Mouse (Mus musculus): ENCODE data around the gene D5Ertd579e.
"Not testable (repeated sequence)": the region's sequence is repeated elsewhere in the genome, so short reads cannot be mapped to it uniquely, and the experiment has no call there.

D5Ertd579e gene

DNA sequence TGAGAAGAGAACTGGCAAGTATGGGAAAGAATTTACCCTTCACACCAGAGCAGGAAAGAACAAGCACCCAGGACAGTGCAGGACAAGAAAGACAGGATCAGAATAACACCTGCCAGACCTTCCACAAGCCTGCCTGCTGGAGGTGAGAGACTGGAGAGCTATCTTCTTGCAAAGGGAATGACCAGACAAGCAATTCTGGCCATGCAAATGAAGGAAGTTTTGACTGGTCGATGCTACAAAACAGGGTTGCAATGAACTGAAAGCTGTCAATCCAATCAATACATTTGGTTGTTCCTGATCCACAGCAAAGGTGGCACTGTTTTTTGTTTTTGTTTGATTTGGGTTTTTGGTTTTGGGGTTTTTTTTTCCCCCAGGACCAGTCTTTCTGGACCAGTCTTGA lies 12.2 kb downstream of the D5Ertd579e start:
- no peak for DNase-seq (ENCODE audit: low read depth, low spot score)

- DNase-seq (ENCODE audit: low read depth, low spot score): no peak
These were observed 14.6 kb downstream of the D5Ertd579e start for GRCm38 (mm10) chr5:36681219-36681618.

DNA sequence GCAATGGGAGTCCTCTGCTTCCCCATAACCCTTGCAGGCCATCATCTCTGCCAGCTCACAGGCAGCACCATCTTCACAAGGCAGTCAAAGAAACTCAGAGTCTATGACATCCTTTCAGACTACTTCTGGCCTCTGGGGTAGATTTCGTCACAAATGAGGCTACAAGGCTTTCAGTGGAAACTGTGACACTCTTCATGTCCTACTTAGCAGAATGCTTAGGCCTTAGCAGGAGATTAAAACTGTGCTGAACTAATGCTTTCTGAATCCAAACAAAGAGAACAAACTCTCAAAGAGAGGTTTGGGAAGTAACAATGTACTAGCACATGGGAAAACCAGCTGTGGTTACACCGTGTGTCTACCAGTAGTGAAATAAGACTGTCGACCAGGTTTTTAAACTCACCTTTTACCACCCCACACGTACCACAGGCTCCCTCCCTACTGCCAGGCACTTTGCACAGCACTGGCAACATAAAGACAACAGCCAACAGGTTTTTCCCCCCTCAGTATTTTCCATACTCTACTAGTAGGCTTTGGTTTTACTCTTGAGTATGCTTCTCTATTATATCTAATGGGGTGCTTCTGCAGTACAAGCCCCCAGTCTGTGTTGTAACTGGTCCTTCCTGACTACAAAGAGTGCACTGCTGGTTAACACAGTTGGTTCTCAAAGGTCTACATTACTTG lies 15.8 kb downstream of the D5Ertd579e start:
- DNase-seq (ENCODE audit: low read depth, low spot score): peak; percentile 58

DNA sequence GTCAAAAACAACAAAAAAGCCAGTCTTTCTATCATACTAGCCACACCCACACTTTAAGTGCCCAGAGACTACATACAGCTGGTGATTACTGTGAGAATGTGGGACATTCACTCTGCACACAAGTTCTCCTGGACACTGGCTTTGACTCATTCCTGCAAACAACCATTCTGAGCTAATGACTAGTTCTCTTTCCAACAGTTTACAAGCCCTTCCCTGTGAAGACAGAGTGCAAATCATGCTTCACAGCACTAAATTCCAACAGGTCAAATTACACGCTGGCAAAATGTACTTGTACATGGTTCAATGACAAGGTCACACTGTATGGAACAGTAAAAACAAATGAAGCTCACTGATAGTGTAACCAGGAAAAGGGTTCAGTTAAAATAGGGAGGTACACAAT lies 17.0 kb downstream of the D5Ertd579e start:
- DNase-seq (ENCODE audit: low read depth, low spot score): no peak

- no peak for DNase-seq (ENCODE audit: low read depth, low spot score)
These were observed 17.9 kb downstream of the D5Ertd579e start for GRCm38 (mm10) chr5:36677907-36678306.

- no peak for DNase-seq (ENCODE audit: low read depth, low spot score)
These were observed 20.4 kb downstream of the D5Ertd579e start for GRCm38 (mm10) chr5:36675466-36675865.

DNA sequence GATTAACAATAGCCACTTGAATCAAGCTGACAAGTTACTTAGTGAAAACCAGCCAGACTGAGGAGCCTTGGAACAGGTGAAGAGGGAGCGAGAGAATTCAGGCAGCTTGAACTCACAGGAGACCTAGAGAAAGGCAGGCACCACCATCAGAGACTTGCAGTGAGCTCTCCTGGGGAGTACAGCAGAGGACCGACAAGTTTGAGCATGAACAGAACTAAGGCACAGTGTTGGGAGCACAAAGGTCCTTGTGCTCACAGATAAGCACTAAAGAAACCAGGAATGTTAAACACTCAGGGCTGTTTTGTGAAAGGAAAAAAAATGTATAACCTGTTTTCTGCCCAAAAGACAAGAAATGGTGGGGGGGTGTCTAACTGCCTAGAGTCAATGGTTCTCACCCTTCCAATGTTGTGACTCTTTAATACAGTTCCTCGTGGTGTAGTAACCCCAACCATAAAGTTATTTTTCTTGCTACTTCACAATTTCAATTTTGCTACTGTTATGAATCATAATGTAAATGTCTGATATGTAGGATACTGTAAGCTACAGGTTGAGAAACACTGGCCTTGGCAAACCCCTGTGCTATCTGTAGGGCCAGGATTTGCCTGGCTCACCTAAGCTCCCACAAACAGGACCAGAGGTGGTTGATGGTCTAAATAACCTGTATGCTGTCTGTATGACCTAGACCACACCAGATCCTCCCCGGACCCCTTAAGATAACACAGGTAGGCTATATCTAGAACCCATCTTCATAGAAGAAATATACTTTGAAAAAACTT lies 21.0 kb downstream of the D5Ertd579e start:
- DNase-seq (ENCODE audit: low read depth, low spot score): no peak

DNA sequence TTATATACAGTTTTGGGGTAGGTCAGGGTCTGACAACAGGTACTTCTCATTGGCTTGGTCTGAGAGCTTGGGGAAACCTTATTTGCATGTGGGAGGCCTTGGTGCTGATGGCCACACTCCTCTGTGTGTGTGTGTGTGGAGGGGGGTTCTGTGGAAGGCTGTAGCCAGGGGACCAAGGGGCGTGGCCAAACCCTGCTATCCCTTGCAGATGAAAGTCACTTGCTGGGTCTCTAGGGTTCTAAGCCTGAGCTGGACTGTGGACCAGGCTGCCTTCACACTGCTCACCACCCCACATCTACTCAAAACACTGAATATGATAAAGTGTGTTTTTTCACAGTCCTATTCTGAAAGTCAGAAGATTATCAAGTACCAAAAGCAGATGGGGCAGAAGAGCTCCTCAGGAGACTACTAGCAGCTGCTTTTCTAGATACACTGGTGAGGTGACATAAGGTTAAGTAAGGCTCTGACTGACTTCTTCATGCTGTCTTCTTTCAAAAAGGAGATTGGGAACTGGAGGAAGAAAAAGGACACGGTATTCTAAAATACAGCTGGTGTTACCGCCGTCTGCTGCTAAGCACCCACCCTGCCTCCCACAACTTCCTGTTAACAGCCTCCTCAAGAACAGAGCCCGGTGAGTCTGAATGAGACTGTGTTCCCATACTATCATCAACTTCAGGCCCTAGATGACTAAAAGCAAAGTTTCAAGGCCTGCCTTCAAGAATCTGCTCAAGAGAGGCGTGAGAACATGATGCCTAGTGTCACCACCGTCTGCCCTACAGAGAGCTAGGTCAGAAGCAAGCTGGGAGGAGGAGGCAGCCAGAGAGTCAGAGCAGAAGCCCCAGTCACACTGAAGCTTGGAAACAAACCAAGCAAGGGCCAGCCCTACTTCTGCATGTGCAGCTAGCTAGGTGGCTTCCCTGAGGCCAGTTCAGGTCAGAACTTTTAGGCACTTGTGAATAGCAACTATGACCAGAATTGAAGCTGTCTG lies 26.5 kb downstream of the D5Ertd579e start:
- peak; percentile 71 for DNase-seq (ENCODE audit: low read depth, low spot score)

GRCm38 (mm10) chr5:36668572-36668971 lies 27.3 kb downstream of the D5Ertd579e start:
- DNase-seq (ENCODE audit: low read depth, low spot score): peak; percentile 55

DNA sequence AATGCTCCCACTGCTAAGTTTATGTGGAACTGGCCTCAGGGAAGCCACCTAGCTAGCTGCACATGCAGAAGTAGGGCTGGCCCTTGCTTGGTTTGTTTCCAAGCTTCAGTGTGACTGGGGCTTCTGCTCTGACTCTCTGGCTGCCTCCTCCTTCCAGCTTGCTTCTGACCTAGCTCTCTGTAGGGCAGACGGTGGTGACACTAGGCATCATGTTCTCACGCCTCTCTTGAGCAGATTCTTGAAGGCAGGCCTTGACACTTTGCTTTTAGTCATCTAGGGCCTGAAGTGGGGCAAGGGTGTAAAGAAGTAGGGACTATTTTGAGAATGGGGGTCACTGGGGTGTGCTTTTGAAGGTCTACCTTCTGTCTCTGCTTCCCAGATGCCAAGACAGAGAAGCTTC lies 27.8 kb downstream of the D5Ertd579e start:
- DNase-seq (ENCODE audit: low read depth, low spot score): not testable (repeated sequence)

DNA sequence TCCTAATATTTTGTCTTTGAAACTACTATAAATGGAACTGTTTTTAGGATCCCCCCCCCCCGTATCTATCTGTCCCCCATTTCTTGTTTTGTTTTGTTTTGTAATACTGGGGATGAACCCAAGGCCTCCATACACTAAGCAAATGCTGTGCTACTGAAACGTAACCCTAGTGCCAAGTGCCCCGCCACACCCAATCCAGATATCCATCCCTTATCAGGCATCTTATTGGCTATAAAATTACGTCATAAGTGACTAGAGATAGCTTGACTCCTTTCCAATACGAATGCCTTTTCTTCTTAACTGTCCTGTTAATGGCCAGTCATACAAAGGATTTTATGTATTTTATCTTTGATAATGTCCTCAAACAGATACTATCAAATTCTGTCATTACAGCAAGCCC lies 28.7 kb downstream of the D5Ertd579e start:
- no peak for DNase-seq (ENCODE audit: low read depth, low spot score)

- DNase-seq (ENCODE audit: low read depth, low spot score): not testable (repeated sequence)
These were observed 29.1 kb downstream of the D5Ertd579e start for GRCm38 (mm10) chr5:36666699-36667098.

DNA sequence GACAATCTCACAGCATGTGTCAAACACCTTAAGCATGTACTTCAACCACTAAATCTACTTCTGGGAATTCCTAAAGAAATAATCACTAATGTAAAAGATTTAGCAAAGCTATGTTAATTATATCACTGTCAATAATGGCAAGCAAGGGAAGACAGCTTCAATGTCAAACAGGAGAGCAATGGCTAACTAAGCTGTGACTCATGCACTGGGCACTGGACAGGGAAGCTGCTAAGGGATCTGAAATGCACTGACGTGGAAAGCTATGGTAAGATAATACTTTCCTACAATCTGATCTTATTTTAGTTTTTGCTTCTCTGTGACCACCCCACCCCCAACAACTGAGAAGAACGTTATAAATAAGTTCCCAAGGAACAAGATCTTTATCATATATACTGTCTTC lies 32.5 kb downstream of the D5Ertd579e start:
- DNase-seq (ENCODE audit: low read depth, low spot score): no peak

- peak; percentile 32 for DNase-seq (ENCODE audit: low read depth, low spot score)
These were observed 34.7 kb downstream of the D5Ertd579e start for GRCm38 (mm10) chr5:36660977-36661760.

DNA sequence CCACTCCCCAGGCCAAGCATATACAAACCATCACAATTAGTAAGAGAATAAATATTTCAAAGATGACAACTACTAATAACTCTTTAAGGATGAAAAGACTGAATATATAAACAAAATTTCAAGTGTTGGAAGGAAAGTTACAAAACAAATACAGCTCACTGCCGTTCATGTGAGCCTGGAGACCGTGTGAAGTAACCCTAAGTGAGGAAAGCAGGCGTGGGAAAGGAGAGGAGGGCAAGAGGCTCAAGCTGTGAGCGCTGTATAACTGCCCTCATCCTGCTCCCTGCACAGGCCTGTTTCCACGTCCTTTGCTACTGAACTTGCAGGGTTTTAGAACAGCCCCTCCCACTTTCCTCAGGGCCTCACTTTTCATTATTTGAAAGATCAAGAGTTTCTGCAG lies 70.2 kb downstream of the D5Ertd579e start:
- no peak for DNase-seq (ENCODE audit: low read depth, low spot score)

GRCm38 (mm10) chr5:36623670-36624069 lies 72.2 kb downstream of the D5Ertd579e start:
- no peak for DNase-seq (ENCODE audit: low read depth, low spot score)

DNA sequence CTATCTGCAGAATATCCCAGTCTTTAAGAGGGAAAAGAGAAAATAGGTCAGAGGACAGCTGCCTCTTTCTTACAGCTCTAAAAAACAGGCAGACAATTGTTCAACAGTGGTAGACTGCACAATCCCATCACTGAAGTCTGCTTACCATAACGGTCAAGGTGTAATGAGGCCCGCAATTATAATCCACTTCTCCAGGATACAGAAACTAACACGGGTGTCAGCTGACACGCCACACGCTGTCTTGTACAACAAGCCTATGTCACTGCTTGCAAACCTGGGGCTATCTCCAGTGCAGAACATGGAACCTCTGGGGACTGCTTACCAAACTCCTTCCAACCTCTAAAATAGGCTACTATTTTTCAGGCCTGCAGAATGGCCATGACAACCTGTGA lies 74.8 kb downstream of the D5Ertd579e start:
- DNase-seq (ENCODE audit: low read depth, low spot score): no peak

- DNase-seq (ENCODE audit: low read depth, low spot score): no peak
These were observed 75.3 kb downstream of the D5Ertd579e start for GRCm38 (mm10) chr5:36620409-36621057.

DNA sequence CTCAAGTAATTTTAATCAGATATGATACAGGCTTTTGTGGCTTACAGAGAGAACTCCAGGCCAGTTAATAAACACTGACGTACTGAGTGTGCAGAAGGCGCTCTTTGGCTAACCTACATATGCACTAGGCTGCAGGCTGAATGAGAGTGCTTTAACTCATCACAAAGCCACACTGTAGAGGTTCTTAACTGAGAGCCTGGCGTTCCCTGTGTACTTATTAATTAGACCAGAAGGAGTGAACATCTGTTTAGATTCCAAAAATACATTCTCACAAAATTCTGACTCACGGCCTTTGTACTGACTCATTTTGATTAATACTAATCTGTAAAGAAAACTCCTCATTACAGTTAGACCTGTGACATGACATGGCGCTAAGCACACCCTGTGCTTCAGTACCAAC lies 76.9 kb downstream of the D5Ertd579e start:
- no peak for DNase-seq (ENCODE audit: low read depth, low spot score)

- no peak for DNase-seq (ENCODE audit: low read depth, low spot score)
These were observed 77.5 kb downstream of the D5Ertd579e start for GRCm38 (mm10) chr5:36618356-36618755.

DNA sequence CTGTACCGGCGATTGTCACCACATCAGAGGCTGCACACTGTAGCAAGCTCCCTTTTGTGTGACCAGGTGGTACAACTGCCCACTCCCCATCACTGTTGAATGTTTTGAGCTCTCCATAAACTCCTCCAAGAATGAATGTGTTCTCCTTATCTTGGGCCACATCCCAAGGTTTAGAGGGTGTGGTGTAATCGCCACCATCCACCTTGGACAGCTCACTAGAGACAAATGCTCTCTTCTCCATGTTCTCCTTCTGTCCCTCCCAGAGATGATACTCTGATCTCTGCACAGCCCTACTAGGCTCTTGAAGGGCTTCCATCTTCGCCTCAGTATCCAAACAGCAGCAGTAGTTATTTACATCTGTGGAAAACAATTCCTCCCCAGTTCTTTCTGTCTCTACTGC lies 81.7 kb downstream of the D5Ertd579e start:
- DNase-seq (ENCODE audit: low read depth, low spot score): no peak

Measured in CD4-positive, CD25-positive, alpha-beta regulatory T cell, adult 2 months (primary cell).